Mouse (Mus musculus) thymus, adult 2 months (tissue): ENCODE measurements around the gene Utp3.

ENCODE experiments used
- CTCF ChIP-seq: fragments of 200-500 bp; IDR thresholded peaks from 2 replicates; pipeline ENCODE4 v1.5.1; 2012; ENCODE audit warnings: mild to moderate bottlenecking, control low read depth, low read length, moderate library complexity, borderline replicate concordance; ENCODE audit not compliant: control insufficient read depth, poor library complexity, insufficient read depth; ENCODE audit errors: extremely low read depth
- POLR2A ChIP-seq: fragments of 200-500 bp; IDR thresholded peaks from 2 replicates; pipeline ENCODE4 v1.6.1; 2012; ENCODE audit warnings: mild to moderate bottlenecking, low read length, control low read depth, moderate library complexity; ENCODE audit not compliant: control insufficient read depth, poor library complexity, insufficient read depth; ENCODE audit errors: extremely low read depth

- TF ChIP-seq POLR2A, result no peak
- no peak for TF ChIP-seq CTCF
Observed at GRCm38 (mm10) chr5:88602030-88602429, 47.8 kb downstream of the Utp3 start.
